Mouse (Mus musculus): ENCODE measurements at regions not wholly inside any gene's neighbourhood (a gene's known extent, or its start where the extent isn't known, plus 50 kb on each side); places are given as distances from the start of the nearest gene placed in this dataset.
"Not testable (repeated sequence)": the region's sequence is repeated elsewhere in the genome, so short reads cannot be mapped to it uniquely, and the experiment has no call there.

DNA sequence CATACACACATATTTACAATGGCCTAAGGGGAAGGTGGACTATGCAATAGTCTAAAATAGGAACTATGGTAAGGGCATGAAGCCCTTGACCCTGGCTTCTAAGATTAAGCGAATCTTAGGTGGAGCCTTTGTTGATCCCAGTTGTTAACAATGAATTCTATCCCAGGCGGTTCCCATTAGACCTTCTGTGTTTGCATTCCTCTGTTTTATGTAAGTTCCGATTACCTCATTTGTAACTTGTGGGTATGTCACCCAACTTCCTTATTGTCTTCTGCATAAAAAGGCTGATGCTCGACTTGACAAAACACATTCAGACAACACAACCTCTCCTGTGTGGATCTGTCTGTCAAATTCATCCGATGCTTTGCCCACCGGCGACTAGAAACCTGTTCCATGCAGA, 335.6 kb downstream of the Gm11232 start:
- DNase-seq (ENCODE audit: low spot score in 2 of 2), result not testable (repeated sequence)

DNA sequence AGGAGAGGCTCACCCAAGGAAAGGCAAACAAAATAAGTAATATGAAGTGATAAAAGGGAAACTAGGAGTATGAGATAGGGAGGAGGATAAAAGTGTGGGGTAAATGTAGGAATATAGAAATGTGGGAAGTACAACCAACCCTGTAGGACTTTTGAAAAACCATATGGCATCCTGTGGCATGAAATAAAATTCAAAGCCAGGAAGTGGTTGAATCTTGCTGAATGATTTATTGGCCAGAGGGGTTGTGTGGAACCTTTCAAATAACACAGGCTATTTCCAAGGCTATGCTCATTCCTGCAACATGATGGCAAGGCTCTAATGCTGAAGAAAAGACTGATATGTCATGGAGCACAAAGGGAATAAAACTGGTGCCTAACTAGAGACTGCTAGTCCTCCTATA, 347.9 kb downstream of the Gm11232 start:
- no peak for DNase-seq (ENCODE audit: low spot score in 2 of 2)

DNA sequence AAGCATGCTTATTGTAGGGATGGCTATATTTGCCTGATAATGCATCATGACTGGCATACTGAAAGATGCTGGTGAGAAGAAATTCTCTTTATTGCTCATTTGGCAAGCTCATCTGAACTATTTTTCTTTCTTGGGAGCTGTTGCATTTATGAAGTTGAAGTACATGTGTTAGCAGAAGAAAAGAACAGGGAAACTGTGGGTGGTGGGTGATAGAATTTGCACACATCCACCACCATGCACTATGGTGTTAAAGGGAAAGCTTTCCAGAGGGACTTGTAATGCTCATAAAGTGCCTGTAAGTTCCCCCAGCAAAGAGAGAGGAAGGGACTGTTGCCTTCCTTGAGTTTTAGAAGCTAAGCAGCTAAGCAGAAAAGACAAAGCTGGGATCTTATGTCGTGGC, 367.3 kb downstream of the Gm11232 start:
- DNase-seq (ENCODE audit: low spot score in 2 of 2), result no peak

DNA sequence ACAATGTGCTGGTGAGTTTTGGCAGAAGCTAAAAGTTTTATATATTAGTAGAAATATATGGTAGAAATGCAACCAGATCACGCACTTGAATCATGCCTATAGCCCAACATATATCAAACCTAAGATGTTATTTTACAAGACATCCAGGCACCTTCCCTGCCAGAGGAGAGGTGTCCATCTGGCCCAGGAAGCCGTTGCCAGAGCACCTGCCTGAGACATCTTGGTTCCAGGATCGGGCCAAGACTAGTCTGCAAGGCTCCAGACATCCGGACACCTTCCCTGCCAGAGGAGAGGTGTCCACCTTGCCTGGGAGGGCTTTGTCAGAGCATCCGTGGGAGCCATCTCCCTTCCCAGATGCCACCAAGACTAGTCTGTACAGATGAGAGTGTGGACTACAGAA, 388.5 kb downstream of the Gm11232 start:
- no peak for DNase-seq (ENCODE audit: low spot score in 2 of 2)

DNA sequence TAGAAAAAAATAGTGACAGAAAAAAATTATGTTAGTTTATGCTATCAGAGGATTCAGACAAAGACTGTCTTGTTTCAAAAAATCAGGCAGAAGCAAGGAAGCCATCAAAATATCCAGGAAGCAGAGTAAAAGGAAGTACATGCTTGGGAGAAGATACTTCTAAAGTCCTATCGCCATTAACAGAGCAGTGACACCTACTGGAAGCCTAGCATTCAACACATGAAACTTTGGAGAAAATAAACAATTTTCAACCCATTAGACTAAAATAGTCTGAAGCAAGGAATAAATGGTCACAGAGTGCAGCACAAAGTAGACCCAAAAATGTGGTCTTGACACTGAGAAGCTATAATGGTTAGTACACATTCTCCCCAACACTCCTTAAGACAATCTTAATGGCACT, 394.0 kb downstream of the Gm11232 start:
- no peak for DNase-seq (ENCODE audit: low spot score in 2 of 2)

DNA sequence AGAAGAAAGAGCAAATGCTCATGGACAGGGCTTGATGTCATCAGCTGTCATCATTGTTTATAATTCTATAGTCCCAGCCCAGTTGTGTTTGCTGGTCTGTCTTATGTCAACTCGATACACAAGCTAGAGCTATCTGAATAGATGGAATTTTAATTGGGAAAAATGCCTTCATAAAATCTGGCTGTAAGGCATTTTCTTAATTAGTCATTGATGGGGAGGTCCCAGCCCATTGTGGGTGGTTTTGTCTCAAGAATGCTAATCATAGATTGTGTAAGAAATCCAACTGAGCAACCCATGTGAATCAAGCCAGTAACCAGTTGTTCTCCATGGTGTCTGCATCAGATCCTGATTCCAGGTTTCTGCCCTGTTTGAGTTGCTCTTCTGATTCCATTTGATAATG, 400.1 kb downstream of the Gm11232 start:
- no peak for DNase-seq (ENCODE audit: low spot score in 2 of 2)

DNA sequence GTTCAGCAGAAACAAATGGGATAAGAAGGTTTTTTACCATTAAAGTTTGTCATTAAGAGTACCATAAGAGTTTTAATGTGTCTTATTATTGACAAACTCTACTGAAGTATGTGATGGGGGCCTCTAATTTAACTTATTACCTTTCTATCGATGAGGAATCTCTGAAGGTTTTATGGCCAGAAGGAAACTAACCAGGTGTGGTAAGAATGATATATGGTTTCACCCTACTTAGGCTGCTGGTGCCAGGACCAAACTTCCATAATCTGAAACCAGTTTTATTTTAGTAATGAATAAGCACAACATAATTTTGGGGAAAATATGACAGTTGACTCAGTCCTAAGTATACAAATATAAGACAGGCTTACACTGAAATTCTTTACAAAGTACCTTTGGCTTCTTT, 401.1 kb downstream of the Gm11232 start:
- DNase-seq (ENCODE audit: low spot score in 2 of 2), result no peak

DNA sequence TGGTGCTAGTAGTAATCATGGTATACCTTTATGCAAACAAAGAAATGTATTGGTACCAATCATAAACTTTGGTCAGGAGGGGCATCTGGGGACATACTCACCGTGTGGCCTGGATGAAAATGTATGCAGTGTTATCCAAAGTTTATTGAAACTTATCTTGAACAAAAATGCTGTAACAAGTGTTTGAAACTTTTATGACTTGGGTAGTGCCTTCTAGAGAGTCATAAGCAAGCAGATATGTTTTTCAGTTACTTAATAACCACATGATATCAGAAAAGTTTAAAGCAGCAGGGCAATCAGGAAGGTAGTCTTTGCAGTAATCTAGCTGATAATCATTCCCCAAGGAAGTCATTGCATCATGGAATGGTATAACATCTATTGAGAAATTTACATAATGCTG, 401.5 kb downstream of the Gm11232 start:
- DNase-seq (ENCODE audit: low spot score in 2 of 2), result no peak

DNA sequence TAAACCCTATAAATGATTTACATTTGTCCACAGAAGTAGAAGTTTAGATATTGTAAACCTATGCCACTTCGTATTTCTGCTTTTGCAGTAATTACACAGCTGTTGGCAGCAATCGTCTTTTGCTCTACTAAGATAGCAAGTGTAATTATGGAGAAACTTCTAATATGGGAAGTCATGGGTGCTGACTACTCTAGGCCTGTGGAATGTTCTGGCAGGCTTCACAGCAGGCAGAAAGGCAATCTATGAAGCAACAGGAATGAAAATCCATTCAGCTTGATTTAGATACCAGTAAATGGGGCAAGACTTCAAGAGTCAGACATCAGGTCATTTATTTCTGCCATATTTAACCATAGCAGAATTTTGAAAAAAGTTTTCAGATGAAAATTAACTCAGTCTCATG, 405.9 kb downstream of the Gm11232 start:
- no peak for DNase-seq (ENCODE audit: low spot score in 2 of 2)

DNA sequence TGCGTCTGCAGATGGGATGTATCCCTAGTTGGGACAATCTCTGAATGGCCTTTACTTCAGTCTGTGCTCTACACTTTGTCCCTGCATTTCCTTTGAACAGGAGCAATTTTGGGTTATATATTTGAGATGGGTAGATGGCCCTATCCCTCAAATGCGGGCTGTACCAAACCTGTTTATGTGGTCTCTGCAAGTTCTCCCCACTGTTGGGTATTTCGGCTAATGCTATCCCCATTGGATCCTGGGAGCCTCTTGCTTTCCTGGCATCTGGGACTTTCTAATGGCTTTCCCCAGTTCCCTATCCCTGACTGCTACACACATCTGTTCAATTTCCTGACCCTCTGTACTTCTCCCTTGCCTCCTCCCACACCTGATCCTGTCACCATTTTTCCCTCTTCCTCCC, 414.7 kb downstream of the Gm11232 start:
- DNase-seq (ENCODE audit: low spot score in 2 of 2), result no peak

DNA sequence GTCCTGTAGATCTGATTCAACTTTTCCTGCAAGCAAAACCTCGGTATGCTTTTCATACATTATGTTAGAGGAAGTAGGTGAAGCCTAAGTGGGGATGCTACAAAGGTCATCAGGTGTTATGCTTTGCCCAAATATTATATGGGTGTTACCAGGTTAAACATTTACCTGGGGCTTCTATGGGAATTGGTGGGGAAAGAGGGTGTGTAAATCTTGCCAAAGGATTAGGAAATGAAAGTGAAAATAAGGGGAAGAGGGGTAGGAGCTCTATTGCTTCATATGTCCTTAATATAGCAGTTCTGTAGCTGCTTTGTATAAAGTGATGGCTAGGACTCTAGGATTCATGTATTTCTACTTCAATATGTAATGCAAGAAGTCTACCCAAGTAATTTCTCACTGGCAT, 419.2 kb downstream of the Gm11232 start:
- DNase-seq (ENCODE audit: low spot score in 2 of 2), result no peak

DNA sequence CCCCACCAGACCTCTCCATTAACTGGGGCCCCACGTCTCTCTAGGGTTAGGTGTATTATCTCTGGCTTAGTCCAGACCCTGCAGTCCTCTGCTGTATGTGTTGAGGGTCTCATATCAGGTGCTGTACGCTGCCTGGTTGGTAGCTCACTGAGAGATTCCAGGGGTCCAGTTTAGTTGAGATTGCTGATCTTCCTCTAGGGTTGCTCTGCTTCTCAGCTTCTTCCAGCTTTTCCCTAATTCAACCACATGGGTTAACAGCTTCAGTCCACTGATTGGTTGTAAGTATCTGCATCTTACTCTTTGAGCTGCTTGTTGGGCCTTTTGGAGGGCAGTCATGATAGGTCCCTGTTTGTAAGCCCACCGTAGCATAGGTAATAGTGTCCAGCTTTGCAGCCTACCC, 425.1 kb downstream of the Gm11232 start:
- no peak for DNase-seq (ENCODE audit: low spot score in 2 of 2)

DNA sequence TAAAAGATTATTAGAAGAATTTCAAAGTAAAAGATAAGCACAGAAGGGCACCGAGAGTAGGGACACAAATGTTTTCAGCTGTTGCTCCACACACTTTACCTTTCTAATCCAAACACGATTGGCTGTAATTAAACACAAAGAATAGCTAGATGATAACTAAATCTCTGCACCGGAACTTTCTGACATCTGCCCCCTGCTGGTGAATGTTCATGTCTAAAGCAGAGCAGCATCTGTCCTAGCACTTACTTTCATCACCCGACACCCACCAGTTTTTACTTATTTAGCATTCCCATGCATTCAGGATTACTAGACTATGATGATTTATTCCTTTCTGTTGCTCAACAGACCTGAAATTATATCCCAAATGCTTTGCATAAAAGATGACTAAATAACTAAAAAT, 425.7 kb downstream of the Gm11232 start:
- peak in 1 of 2 experiments; percentile 4 for DNase-seq (ENCODE audit: low spot score in 2 of 2)

DNA sequence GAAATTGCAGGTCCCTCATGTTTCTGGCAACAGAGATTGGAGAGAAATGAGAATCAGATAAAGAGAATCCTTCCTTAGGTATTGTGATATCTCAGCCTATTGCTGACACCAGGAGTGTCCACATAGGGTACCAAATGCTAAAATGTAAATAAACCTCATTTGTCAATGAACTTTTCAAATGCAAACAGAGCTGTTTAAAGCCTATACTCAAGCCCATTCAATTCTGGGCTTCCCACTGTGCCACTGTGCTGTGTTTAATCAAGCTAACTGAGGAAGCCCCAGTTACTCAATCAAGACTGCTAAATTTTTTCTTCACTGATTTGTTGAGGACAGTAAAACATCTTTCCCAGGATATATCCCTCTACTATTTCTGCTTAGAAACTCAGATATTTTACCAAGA, 441.2 kb downstream of the Gm11232 start:
- no peak for DNase-seq (ENCODE audit: low spot score in 2 of 2)

DNA sequence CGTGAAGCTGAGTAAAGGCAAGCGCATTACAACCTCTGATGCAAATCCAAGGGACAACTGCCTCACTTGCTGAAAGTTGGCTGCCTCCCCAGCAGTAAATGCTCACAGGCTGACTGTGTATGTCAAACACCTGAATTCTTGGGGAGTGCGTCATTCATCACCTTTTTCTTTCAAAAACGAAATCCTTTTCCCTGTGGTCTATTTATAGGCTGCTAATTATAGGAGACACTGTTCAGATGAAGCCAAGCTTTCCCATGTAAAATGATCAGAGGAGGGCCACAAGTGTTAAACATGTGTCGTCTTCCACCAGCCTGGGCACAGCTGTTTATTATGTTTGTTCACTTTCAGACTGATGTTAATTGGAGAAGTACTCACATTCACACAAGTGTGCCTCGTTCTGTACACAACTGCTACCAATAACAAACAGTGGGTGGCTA, 450.6 kb downstream of the Gm11232 start:
- no peak for DNase-seq (ENCODE audit: low spot score in 2 of 2)

DNA sequence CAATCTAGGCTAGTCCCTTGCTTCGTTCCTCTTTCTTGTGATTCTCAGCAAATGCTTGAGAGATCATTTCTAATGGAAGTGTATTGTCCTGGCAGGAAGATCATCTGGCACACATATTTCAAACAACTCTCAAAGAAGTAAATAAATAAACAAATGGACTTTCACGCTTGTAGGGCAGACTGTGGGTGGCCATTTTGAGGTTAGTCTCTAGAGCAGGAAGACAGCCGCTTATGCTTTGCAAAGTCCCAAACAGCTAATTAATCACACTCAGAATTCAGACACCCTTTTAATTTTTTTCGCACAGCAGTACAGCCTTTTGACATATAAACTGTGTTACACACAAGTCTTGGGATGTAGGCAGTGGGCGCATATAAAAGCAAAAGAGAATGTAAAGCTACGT, 451.1 kb downstream of the Gm11232 start:
- DNase-seq (ENCODE audit: low spot score in 2 of 2), result no peak

DNA sequence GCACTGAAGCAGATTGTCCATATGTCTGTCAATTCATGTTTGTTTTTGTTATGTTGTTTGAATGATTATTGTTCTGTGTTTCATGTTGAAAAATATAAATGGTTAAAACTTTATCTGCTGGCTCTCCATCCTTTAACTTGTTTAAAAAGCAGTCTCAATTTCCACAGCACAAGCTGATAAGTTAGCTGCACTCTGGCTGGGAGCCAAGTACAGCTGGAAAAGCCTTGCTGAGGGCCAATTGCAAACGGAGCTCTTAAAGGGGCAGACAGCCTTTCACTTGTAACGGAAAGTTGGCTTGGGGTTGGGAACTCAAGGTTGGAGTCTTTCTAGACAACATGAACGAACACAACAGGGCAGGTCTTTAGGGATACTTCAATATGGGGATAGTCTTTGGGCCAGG, 462.0 kb downstream of the Gm11232 start:
- DNase-seq (ENCODE audit: low spot score in 2 of 2), result not testable (repeated sequence)

DNA sequence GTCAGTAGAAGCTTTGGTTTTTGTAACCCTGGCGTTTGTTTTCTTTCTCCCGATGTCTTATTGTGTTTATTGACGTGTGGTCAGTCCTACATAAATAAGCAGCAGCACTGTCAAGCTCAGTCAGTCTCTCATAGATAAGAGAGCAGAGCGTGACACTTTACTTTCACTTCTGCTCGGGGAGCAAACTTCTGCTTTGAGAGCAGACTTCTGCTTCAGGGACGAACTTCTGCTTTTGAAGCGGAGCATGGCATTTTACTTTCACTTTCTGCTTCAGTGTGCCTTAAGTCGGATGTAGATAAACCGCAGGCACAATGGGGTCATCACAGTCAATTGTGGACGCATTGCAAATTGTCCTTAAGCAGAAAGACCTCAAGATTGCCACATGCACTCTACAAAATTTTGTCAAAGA, 466.0 kb downstream of the Gm11232 start:
- DNase-seq (ENCODE audit: low spot score in 2 of 2), result peak; percentile 18 to 25

DNA sequence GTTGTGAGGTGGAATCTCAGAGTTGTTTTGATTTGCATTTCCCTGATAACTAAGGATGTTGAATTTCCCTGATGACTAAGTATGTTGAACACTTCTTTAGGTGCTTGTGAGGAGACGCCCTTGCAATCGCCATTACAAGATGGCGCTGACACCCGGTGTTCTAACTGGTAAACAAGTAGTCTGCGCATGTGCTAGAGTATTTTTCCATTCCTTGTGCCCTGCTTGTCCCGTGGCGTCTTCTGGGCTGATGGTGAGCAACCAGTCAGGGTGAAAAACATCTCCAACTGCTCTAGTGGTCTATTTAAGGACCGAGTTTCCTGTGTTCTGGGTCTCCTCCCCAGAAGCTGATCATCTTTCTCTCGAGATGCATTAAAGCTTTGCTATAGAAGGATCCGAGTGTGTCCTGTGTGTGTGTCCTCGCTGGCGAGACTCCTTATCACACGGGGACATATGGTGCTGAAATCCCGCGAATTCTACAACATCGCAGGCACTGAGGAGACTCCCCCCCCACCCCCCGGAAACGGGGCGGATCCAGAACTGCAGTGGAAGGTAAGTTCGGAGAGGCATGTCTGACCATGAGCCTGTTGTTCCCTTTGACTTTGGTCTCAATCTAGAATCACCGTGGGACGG, 466.5 kb downstream of the Gm11232 start:
- DNase-seq (ENCODE audit: low spot score in 2 of 2), result peak; percentile 9 to 18

DNA sequence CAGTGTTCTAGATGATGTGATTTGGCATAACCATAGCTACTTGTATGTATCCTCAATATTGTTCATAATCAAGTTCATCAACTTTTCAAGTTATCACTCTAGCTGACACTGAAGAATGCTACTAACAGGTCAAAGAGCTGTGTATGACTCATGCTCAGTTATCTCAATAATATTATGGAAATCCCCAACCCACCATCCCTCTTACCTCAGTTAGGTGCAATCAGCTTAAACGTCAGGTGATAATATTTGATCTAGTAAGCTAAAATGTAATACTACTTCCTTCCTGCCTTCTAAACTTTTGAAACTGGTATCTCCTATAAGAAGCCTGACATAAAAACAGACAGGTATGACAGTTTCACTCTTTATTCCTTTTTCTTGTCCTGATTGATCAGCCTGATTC, 474.6 kb downstream of the Gm11232 start:
- no peak for DNase-seq (ENCODE audit: low spot score in 2 of 2)

DNA sequence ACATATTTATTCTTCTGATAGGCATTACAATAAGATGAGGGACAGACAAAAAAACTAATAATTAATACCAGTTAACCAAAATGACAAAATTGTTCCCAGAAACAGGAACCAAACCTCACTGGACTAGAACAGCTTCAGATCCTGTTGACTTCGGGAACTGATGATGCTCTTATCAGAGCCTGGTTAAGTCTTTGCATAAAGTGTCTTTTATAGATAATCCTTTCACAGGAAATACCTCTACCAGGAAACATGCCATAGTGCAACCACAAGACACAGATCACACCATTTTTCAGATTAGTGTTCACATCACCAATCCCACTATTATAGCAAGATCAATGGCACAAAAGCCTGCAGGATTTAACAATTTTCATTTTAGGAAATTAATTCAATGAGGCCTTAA, 478.1 kb downstream of the Gm11232 start:
- no peak for DNase-seq (ENCODE audit: low spot score in 2 of 2)

DNA sequence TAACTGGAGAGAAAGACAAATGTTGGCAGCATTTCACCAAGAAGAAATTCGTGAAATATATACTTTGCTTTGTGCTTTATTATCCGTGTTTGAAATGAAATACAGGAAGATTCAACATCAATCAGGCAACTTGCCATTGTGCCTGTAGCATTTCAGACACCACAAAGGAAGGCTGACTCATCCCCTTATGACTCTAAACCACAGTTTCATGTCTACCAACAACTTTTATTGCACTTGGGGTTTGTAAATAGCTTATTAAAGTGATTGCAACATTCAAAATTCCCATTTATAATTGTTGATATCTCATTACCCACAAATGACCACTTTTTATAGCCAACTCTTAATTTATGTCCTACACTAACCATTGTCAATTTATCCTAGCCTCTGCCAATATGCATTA, 497.9 kb downstream of the Gm11232 start:
- DNase-seq (ENCODE audit: low spot score in 2 of 2), result no peak

DNA sequence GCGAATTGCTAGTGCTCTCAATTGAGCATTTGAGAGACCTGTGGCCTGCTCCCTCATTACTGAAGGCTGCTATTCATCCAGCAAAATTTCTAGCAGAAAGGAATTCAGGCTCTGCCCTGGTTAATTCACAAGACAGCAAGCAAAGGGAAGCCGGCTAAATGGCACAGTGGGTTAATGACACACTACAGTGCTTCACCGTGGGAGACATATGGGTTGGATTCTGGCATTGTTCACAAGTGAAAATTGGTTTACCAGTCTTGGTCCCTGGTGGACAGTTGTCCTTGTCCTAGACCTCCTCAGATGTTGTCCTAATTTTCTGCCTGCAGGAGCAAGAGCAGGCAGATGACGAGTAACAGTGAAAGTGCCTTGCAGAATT, 527.3 kb downstream of the Gm11232 start:
- DNase-seq (ENCODE audit: low spot score in 2 of 2), result no peak

DNA sequence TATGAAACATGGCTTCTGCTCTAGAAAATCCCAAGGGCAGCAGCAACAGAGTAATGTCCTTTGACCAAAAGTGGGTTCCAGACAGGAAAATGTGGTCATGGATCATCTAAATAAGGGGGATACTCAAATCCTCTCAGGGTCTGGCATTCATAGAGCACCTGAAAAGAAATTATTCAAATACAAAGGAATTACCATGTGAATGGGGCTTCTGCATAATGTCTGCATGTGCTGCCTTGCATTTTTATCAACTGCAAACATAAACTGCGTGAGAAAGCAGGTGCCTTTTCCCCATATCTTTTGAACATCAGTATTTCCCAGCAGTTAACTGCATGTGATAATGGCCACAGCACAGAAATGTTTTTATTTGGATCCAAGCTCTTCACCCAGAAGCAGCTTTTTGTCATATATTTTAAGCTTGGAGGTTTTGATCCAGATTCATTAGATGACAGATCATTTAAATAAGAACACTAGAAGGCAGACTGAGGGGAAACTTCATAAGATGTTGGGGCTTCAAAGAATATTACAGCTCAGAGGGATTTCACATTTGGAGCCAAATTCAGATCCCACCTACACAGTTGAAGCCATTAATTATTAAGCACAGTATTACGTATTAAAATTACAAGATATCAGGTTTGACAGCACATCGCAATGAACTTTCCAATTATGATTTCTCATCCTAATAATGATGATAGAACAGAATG, 527.8 kb downstream of the Gm11232 start:
- DNase-seq (ENCODE audit: low spot score in 2 of 2), result no peak
